ENCODE assay signal across 7 mouse cellular contexts in the genomic region with DNA sequence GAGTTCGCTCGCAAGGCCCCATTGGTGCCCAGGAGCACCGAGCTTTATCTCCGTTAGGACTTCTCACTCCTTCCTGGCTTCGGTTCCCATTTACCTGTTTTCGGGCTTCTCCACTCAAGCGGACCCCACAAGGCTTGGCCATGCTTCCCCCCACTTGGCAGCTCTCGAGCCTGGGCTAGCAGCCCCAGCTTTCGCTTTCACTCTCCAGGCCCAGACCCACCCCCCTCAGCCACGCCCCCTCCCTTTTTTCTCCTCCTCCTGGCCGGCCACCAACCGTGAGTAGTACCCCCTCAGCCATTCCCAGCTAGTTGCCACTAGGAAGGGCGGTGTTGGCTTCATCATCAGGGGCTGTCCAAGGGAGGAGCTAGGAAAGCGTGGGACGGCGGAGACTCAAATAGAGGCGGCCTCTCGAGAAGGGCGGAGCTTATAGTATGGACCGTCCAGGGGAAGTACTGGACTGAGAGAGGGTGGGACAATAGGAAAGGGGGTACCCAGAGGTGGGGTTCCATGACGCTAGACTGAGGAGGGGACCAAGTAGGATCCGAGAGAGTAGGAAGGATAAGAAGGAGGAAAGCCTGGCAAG. TPM values are rescaled to one million over a fixed set of nuclear protein-coding genes. Genes with fewer than 3 reads are reported as not detected.
DNase-seq lines count a peak whose midpoint lies in the region; ATAC-seq lines count a peak whose summit lies in the region.

A gene (minus strand): TSS at position 366 of the 583 bp plus-strand sequence.

- intact Hi-C loops in left cerebral cortex, postnatal 14 days (cut with DNase I) = no loop called here

- peak within 1 kb of the TSS; percentile 63 for H3K4me3 ChIP-seq in intestine, embryonic 14.5 days (ENCODE audit: low read depth, low read length)

- H3K9me3 ChIP-seq in intestine, embryonic 14.5 days (ENCODE audit: control insufficient read depth, low read length) = no peaks in the 10 kb centered on the region

- peaks cover 13% of the 10 kb centered on the region; the same call in 1 of the 2 replicates for H3K4me1 ChIP-seq in intestine, embryonic 14.5 days (replicated peaks; ENCODE audit: control insufficient read depth, insufficient read depth, low read length)

- H3K9ac ChIP-seq in intestine, embryonic 14.5 days (ENCODE audit: low read length) = peak within 1 kb of the TSS; percentile 77

- H3K4me2 ChIP-seq in intestine, embryonic 14.5 days (ENCODE audit: low read length) = peak within 1 kb of the TSS; percentile 97

- H3K36me3 ChIP-seq in intestine, embryonic 14.5 days (ENCODE audit: control insufficient read depth, insufficient read depth, low read length) = peaks cover 37% of the 10 kb centered on the region

- peak; percentile 96 for ATAC-seq in intestine, embryonic 14.5 days (replicated peaks; ENCODE audit: low FRiP score, low TSS enrichment, low read depth)

- peak; percentile 82 to 84 for DNase-seq in adrenal gland, adult 18-20 months (ENCODE audit: low spot score in 2 of 2)
- peak; percentile 97 for DNase-seq in embryo, embryonic 11 days
- DNase-seq in gastrocnemius, postnatal 25 days = peak; percentile 96
- peak; percentile 93 for DNase-seq in intestine, embryonic 14.5 days (ENCODE audit: low spot score)
- DNase-seq in left cerebral cortex, postnatal 14 days (ENCODE audit: low spot score in 2 of 2) = peak; percentile 91 to 95
- DNase-seq in mesoderm, embryonic 11.5 days (ENCODE audit: low read depth, low spot score) = peak; percentile 96
- peak; percentile 86 for DNase-seq in right cerebral cortex, postnatal 4 days

- under 1% methylated on average over 22 of the region's 22 CpGs for WGBS in intestine, embryonic 14.5 days

- H3K27ac ChIP-seq in intestine, embryonic 14.5 days (ENCODE audit: low read depth) = peak within 1 kb of the TSS; percentile 96

- no peaks in the 10 kb centered on the region for H3K27me3 ChIP-seq in intestine, embryonic 14.5 days (replicated peaks; ENCODE audit: control insufficient read depth, insufficient read depth, low read length)

RNA-seq across cellular contexts. Expression of the gene that starts here (rescaled TPM):
- total RNA-seq in adrenal gland, adult 18-20 months (2021) = 100 to 1,000 TPM; 400 to 422 TPM
- total RNA-seq in gastrocnemius, postnatal 25 days (2021) = 10 to 100 TPM; 42.9 to 58.4 TPM
- polyA plus RNA-seq in intestine, embryonic 14.5 days (2014; fragmentation: Nextera tagmentation; extraction: Ambion mirVana) = 331 and 332 TPM in 2 replicates
- 10 to 100 TPM; 48.1 to 49.0 TPM for total RNA-seq in left cerebral cortex, postnatal 14 days (2021)

Comparison
In these comparisons a context has a peak if more than half of its experiments do, and no peak if none do; other contexts are left out.
1. Peak in every context shown above with its lines: DNase-seq, ATAC-seq, H3K4me3 ChIP-seq and H3K27ac ChIP-seq.
2. RNA of the gene that starts here (total RNA-seq): 400 to 422 TPM in adrenal gland, adult 18-20 months; 42.9 to 58.4 TPM in gastrocnemius, postnatal 25 days and 48.1 to 49.0 TPM in left cerebral cortex, postnatal 14 days; every median in the first group is over 4 times any median in the second.